Mouse (Mus musculus) spleen, adult 18-20 months (tissue): ENCODE results near the gene Car7.

Experiments used
- DNase-seq, 2 experiments: peaks; one replicate each; pipeline ENCODE4 v3.0.0; 2022; ENCODE audit warnings: mixed read lengths in 2 of 2

Gene Car7

DNA sequence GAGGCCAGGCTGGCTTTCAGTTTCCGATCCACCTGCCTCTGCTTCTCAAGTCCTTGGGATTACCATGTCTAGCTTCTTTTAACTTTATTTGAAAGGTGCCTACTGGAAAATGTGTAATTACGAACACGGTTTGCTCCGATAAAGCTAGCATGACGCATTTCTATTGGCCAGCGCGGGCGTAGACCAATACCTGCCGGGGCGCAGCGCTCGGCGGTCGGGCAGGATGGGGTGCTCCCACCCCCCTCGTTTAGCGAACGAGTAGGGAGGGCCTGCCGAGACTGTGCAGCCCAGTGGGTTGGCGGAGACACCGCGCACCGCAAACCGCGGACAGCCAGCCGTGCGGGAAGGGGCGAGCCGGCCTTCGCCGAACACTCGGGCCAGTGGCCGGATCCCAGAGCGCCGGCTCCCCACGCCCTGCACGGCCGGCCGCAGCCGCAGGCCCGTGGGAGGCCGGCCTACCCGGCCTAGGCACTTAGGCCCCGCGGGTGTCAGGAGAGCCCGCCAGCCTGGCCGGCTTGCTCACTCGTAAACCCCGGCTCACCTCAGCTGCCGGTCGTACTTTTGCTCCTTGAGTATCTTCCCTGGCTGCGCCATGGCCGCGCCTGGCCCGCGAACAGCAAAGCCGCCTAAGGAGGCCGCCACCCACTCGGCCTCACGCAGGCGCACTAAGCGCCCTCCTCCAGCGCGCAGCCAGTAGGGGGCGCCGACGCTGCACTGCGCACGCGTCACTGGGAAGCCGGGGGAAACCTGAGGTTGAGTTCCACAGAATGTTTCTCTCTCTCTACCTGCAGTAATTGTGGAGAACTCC is at the start of gene Car7, which contains the start of gene Nae1:
TSS of gene Car7 (plus strand) at position 719 of the 808 bp plus-strand sequence.
TSS of gene Nae1 (minus strand) at position 667 of the 808 bp plus-strand sequence.
- peak; percentile 87 to 96 for DNase-seq

DNA sequence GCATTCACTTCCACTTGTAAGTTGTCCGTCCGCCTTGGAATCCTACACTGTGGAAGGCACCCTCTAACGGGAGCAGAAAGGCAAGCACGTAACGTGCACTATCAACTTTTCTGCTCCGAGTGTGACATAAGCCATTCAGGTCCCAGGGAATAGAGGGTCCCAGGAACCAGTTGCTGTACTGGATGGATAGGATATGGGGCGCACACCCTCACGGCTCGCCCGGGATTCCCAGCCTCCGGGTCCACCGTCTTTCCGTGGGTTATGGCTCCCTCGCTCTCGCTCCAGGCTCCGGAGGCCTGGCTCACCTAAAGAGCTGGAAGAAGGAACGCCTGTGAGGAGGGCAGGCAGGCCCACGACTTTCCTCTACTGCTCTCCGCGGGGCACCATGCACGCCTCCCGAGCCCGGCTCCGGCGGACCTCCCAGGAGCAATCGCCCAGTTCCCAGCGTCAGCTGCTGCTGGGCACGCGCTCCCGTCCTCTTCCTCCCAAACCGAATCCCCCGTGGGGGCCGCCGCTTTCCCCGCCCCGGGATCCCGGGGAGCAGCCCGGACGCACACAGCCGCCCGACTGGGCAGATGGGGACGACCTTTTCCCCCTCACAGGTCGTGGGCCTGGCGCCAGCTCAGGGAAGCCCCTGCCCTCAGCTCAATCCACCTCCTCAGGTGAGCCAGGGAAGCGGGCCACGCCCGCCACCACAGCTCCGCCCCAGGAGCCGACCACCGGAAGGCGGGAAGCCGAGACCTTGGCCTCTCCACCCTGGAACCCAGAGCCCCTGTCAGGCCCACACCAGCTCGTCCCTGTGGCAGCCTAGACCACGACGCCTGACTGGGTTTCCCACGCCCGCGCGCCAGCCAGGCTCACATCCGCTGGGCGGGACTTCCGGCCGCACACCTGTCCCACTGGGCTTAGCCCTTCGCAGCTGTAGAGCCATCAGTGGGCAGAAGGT is 25.2 kb upstream of the Car7 start, which contains the start of gene Terb1:
TSS of gene Terb1 (minus strand) at position 850 of the 946 bp plus-strand sequence.
- peak; percentile 59 to 61 for DNase-seq

DNA sequence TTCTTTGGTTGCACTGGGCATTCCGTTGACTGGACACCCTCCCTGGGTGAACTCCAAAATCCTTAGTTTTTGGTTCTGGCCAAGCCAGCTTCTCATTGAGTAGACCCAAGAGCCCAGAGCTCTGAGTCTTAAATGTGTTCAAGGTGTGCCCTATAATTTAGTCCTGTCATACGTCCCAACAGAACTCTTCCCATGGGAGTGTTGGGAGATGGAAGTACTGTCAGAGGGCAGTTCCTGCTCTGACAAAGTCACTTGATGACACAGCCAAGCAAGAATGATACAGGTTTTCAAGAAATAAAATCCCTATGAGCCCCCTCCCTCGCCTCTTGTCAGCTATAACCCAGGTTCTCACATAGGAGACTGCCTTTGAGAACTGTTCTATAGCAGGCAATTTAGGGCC is 24.4 kb upstream of the Car7 start:
- no peak for DNase-seq

DNA sequence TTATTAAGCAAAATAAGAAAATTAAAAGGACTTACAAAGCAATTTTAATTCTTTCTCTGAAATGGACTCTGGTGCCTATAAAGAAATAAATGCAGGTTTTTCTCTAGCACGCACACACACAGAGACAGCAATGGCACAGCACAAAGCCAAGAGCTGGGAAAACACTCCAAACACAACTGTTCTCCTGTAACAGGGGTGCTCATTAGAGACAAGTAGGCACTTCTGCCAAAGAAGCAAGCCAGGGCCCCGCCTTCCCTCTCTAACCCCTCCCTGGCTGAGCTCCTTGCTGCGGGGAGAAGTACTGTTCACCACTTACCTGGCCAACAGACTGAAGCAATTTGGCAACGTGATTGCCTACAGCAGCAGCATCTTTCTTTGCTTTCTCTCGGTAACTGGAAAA is 16.6 kb upstream of the Car7 start:
- no peak for DNase-seq

DNA sequence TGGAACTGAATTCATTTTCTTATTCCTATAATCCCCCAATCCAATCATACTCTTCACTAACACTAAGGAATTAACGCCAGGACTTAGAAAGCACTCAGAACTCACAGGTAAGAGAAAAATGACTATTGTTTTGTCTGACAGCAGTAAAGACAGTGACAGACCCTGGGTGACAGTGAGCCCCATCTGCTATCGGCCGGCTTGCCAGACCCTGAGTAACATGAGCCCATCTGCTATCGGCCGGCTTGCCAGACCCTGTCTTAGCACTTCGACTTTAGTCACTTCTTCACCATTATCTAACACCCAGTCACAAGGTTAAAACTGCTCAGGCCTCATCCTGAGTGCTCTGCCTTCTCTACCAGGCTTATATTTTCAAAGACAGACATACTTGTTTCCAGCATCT is 4.8 kb upstream of the Car7 start:
- DNase-seq, result no peak

DNA sequence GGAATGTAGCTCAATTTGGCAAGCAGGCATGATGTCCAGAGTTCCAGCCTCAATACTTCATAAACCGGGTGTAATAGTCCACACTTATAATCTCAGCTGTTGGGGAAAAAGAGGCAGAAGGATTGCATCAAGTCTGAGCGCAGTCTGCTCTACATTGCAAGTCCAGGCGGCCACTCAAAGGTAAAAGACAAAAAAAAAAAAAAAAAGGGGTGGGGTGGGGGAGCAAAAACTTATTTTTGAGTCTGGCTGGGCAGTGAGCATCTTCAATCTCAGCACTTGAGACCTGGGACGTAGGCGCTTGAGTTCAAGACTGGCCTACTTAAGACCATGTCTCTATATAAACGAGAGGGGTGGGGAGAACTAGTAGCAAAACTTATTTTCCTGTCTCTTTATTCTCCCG is 938 bp upstream of the Car7 start:
- DNase-seq, result no peak

DNA sequence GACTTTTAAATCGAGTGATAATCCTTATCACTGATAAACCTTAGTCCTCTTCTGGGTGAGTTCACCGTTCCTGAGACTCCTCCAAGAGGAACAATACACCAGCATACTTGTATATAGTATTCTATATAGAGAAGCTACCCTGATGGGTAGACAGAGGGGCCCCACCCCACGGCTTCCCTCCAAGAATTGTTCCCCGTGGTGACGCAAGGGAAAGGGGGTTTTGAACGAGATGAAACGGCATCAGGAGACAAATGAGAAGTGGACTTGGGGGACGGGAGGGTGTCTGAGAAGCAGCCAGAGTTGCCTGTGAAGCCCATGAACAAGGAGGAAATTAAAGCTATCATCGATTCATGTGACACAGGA is 271 bp downstream of the Car7 start:
- DNase-seq, result peak; percentile 17 to 45

DNA sequence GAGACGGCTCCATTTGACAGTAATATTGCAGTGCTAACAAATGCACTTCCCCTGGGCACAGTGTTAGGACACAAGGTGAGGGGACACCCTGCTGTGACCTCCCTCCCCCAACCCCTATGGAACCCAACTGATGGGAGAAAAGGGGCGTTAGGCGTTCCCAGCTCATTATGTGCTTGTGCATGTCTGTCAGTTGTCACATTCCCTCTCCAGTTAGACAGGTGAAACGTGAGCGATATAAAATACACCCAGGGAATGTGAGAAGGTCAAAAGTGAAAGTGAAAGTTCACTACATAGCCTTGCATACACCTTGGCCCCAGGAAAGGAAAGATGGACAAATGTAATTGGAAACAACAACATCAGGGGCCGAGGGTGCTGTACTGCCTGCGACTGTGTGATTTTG is 889 bp downstream of the Car7 start:
- no peak for DNase-seq

DNA sequence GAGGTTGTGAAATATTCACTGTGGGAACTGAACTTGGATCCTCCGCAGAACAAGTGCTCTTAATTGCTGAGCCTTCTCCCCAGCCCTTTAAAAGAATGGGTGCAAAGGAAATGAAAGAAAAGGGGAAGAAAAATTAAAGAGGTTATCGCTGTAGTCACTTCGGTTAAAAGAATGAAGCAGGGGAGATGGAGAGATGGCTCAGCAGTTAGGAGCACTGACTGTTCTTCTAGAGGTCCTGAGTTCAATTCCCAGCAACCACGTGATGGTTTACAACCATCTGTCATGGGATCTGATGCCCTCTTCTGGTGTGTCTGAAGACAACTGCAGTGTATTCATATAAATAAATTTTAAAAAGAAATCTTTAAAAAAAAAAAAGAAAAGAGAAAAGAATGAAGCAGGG is 1.5 kb downstream of the Car7 start:
- no peak for DNase-seq

DNA sequence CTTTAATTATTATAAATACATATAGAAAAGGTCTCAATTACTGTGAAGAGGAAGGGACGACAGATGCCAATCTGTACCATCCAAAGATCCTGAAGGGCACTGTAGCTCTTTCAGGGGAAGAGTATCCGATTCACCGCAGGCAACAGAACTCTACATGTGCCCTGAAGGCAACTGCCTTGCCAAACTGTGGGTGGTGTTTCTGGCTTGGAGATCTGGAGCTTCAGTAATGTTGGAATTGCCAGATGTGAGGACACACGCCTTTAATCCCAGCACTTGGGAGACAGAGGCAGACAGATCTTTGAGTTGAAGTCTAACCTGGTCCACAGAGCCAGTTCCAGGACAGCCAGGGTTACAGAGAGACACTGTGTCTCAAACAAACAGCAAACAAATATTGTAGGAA is 4.4 kb downstream of the Car7 start:
- DNase-seq, result no peak

DNA sequence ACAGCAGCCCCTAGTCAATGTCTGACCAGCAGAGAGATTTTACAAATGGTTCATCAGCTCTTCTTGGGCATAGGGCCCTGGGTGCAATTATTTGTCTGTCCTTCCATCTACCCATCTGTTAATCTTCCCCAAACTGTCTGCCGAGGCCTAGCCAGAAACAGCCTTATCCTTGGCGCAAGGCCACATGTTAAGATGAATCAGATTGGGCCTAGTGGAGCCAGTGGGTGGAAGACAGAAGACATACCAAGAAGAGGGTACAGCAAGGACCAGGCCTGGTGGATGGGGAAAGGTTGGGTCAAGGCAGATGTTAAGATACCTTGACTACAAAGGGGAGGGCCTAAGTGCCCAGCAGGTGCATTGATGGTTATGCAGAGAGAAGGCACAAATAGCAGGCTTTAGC is 5.1 kb downstream of the Car7 start:
- DNase-seq, result no peak

DNA sequence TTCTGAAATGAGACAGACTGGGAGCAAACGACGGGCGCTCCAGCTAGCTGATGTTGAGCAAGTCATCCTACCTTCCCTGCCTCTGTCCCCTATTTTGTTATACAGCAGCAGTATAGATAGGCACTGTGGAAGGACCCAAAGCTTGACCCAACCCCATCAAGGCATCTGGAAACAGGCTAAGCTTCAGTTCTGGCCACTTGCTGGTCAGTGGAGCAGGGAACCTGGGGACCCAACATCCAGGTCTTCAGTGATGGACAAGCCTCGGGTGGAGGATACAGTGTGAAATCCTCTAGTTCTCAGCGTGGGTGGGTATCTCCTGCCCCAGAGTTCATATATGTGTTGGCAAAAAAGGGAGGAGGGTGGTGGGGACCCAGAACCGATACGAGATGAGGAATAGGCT is 5.7 kb downstream of the Car7 start:
- no peak for DNase-seq

DNA sequence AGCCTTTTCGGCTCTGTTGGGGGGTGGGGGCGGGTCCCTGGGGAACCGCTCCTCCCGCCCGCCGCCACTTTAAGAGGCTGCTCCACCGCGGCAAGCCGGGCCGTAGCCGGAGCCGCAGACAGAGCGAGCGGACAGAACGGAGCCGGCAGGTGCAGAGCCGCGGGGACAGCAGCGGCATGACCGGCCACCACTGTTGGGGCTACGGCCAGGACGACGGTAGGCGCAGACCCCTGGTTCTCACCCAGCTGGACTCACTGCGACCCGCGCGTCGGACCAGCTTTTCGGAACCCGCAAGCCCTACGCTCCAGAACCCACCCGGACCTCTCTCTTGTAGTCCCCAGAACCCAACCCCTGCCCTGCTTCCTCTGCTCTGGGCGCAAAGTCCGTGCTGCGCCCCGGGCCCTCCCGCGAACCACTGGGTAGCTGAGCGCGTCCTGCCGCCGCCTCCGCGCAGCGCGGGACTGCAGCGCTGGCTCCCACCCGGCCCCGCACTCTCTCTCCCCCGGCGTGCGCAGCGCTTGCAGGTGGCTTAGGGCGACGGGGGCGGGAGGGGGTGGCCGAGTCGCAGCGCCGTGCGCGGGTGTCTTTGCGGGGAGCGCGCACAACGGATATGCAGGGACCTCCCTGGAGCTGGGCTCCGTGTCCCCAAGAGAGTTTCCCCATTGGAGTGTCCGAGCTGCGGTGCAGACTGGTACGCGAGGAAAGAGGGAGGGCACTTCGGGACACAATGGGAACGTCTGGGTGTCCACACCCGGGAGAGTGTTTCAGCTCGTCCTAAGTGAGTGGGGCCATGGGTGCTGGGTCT is 6.4 kb downstream of the Car7 start:
- DNase-seq, result no peak

DNA sequence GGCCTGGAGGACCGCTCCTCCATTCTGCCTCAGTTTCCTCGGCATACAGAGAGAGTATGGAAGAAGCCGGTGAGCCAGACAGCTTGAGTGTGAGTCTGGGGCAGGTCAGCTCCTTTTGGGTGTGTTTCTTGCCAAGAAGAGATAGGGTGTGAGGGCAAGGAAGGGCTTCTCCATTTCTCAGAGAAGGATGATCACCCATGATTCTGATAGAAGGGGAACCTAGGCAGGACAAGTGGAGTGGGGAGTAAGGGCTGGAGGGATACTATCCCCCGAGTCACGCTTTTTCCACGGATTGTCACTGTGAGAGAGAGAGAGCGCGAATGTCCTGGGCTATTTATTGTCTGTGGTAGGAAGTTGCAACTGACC is 7.0 kb downstream of the Car7 start:
- DNase-seq, result no peak

DNA sequence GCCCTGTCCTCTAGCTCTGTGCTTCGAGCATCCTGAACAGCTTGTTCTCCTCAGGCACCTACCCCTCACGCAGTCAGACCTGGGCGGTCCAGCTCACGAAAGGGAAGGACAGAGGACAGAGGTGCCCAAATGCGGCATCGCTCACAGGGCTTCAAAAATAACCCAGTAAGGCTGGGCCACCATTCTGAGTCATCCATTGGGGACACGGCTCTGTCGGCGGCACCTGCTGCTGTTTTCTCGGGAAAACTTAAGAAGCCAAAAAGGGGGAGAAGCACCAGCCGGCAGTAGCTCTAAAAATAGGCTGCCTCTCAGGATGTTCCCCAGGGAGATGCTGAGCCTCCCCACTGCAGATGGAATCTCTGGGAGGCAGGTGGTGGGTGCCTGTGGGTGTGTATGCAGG is 7.7 kb downstream of the Car7 start:
- DNase-seq, result no peak

DNA sequence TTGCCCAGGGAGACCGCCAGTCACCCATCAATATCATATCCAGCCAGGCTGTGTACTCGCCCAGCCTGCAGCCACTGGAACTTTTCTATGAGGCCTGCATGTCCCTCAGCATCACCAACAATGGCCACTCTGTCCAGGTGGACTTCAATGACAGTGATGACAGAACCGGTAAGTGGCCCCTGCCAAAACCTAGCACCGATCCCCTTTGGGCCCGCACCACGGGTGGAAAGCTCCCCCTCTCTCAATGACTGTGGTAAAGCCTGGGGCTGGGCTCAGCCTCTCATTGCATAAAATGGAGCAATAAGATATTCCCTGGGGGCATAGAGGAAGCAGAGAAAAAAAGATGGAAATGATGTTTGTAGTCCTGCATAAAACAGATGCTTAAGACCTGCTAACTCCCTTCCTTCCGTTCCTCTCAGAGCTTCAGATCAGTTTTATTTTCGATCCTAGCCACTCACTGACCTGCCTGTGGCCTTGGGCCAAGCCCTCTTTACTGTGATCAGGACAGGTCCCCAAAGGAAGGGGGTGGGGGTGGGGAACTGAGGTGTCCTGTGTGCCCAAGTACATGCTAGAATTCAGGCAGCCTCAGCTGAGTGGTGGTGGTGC is 9.1 kb downstream of the Car7 start:
- DNase-seq, result no peak

DNA sequence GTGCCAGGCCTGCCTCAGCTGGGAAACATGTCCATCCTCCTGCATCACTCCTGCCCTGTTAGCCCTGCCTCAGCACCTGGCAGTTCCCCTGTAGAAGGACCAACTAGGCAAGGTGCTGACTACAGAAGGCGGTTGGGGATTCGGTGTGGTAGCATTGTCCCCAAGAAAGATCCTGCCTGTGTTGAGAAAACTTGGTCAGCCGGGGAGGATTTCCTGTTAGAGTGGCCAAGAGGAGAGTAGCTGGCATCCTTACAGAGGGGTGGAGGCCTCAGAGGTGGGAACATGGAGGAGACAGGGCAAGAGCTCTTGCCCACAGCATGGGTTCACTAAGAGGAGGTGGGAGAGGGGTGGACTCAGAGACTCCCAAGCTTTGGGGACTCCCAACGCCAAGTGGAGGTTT is 20.7 kb downstream of the Car7 start:
- no peak for DNase-seq

DNA sequence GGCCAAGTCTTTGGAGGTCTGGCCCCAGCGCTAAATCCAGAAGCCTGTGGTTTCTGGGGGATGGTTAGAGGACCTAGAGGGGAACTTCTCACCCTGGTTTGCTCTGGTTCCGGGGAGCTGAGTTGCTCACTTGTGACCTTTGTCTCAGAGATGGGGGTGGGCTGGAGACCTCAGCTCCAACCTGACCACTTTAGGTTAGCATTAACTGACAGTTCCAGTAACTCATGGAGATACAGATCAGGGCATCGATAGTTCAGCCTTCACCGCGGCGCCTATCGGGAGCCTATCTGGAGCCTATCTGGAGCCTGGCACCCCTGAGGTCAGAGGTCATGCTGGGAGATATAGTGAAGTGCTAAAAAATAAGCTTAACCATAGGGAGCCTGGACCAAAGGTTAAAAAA is 22.7 kb downstream of the Car7 start:
- DNase-seq, result no peak

DNA sequence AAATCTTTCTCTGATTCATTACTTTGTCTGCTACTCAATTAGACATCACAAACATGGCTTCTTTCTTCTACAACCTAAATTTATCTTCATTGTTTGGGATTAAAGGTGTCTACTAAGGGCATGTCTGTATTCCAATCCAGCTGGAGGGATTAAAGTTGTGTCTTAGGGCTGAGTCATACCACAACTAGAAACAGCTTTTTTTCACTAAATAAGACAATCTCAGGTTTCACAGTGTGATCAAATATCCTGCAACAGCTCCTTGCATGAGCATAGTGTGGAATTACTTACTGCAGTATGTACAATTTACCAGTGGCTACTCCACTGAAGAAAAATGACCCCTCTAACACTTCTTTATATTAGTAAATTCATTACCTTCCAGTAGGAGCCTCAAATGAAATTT is 26.2 kb downstream of the Car7 start:
- DNase-seq, result no peak

DNA sequence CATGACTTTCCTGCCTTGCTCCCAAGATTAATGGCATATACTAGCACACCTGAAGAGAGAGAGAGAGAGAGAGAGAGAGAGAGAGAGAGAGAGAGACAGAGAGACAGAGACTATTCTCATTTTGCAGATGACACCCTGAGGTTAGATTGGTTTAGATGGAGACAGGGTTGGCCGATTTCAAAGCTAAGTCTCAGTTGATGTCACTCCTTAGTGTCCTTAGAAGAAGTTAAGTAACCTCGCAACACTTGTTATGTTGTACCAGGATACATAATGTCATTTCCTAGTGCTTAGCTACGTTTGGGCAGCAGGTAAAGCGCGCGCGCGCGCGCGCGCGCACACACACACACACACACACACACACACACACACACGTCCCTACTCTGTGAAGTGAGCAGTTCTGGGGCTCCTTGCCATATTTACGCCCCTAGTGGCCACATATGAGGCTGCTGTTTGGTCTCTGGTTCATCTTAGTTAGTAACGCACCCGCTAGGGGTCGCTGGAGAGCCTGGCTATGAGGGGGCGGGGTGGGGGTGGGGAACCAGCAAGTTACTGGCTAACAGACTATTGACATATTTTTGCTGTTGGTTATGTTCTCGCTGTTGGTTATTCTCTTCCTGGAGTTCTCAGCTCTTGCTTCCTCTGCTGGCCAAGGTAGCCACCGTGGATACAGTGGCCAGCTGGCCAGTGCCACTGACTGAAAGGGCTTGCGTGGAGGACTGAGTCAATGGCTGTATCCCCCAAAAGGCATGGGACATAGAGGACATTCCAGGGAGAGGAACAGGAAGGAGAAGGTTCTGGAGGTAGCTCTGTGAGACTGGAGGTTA is 30.4 kb downstream of the Car7 start:
- peak; percentile 67 to 82 for DNase-seq

DNA sequence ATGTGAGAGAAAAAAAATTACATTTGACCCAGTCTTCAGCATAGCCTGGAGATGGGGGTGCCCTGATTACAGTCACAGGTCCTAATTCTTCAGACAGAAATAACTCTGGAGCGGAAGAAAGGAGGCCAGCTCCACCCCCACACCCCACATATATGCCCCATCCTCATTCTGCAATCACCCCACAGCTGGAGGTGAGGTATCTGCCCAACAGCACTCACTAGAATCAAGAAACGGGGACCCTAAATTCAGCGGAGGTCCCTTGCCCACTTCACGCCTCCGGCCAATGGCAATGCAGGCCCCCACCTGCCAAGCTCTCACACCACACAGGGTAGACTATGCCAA is 30.9 kb downstream of the Car7 start:
- no peak for DNase-seq

DNA sequence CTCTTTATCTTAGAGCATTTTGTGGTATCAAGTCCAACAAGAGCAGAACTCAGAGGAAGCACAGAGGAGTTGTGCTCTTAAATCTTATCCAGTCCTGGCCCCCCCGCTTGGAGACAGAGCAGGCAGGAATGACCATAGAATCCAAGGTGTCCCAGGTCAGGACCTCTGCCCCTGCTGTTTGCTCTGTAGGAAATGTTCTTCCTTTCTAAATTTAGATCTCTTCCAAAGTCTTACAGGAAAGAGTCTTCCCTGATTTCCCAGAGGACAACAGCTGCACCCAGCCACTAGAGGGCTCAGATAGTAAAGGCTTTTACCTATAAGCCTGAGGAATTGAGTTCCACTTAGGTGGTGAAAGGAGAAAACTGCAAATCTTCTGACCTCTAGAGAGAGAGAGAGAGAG is 35.1 kb downstream of the Car7 start:
- no peak for DNase-seq
